Mouse (Mus musculus) bone marrow, adult 2 months (tissue): ENCODE measurements around the gene Tll2. TPM values are rescaled to one million over a fixed set of nuclear protein-coding genes. Genes with fewer than 3 reads are reported as not detected.

Experiments used
- H3K27ac ChIP-seq: fragments of 200-500 bp; 2 replicates; pipeline ENCODE4 v1.5.1; 2012; ENCODE audit warnings: low read depth, mild to moderate bottlenecking, control low read depth, inconsistent platforms, low read length; ENCODE audit not compliant: control insufficient read depth, poor library complexity, insufficient read depth
- H3K4me1 ChIP-seq: fragments of 200-500 bp; 2 replicates; pipeline ENCODE4 v1.6.1; 2011; ENCODE audit warnings: low read length; ENCODE audit not compliant: control insufficient read depth, insufficient read depth
- H3K4me3 ChIP-seq: fragments of 200-500 bp; replicated peaks from 2 replicates; pipeline ENCODE3; 2011; ENCODE audit warnings: mild to moderate bottlenecking, low read depth, low read length, control low read depth; ENCODE audit not compliant: control insufficient read depth
- CTCF ChIP-seq: fragments of 200-500 bp; IDR thresholded peaks from 2 replicates; pipeline ENCODE4 v1.5.1; 2011; ENCODE audit warnings: low read length, control low read depth; ENCODE audit not compliant: control insufficient read depth, insufficient read depth
- POLR2A ChIP-seq: fragments of 200-500 bp; IDR thresholded peaks from 2 replicates; pipeline ENCODE4 v1.6.1; 2011; ENCODE audit warnings: low read depth, mild to moderate bottlenecking, control low read depth, low read length, borderline replicate concordance; ENCODE audit not compliant: control insufficient read depth
- WGBS: fragments of 180-500 bp; shearing (Covaris S2); methylation state at CpG from one replicate; pipeline ENCODE4 v1.1.7; 2018; 5-methylcytosine and 5-hydroxymethylcytosine counted together
- polyA plus RNA-seq: library from polyadenylated mRNA; stranded (reverse); fragments of >200 nt; gene quantifications from 2 replicates; pipeline ENCODE4 v1.2.4, GENCODE M21; 2011; ENCODE audit warnings: low replicate concordance; ENCODE audit not compliant: missing spikeins, insufficient read depth, insufficient read length

Gene Tll2
- polyA plus RNA-seq, result not detected in 2 replicates

- Histone ChIP-seq H3K4me1 (no peaks in the 10 kb centered on the region; the same call in 1 of the 2 replicates), H3K4me3 (no peak within 1 kb of the TSS), H3K27ac (no peak within 1 kb of the TSS)
- 1% methylated on average over 31 of the region's 32 CpGs for WGBS
- TF ChIP-seq POLR2A (no peak), CTCF (no peak)
These were observed at the start of gene Tll2 for GRCm38 (mm10) chr19:41206811-41207344. Gene Tll2, minus strand, starts transcription at chr19:41206835.

GRCm38 (mm10) chr19:41254584-41254983, 47.9 kb upstream of the Tll2 start:
- TF ChIP-seq POLR2A, result no peak
- TF ChIP-seq CTCF, result no peak
- Histone ChIP-seq H3K4me3 (no peak overlapping the region), H3K4me1 (no peaks in the 10 kb centered on the region), H3K27ac (no peak overlapping the region)
- 77% methylated on average over 5 of the region's 5 CpGs for WGBS

- Histone ChIP-seq H3K4me1 (no peaks in the 10 kb centered on the region), H3K4me3 (no peak overlapping the region), H3K27ac (no peak overlapping the region)
- WGBS, result 75% methylated on average over 4 of the region's 4 CpGs
- no peak for TF ChIP-seq CTCF
- no peak for TF ChIP-seq POLR2A
These were observed 42.3 kb upstream of the Tll2 start for GRCm38 (mm10) chr19:41248968-41249367.

GRCm38 (mm10) chr19:41248271-41248670, 41.6 kb upstream of the Tll2 start:
- no peak overlapping the region for H3K4me3 ChIP-seq
- H3K4me1 ChIP-seq, result no peaks in the 10 kb centered on the region
- H3K27ac ChIP-seq, result no peak overlapping the region
- WGBS, result 85% methylated on average over 3 of the region's 3 CpGs
- TF ChIP-seq CTCF (no peak), POLR2A (no peak)

- Histone ChIP-seq H3K4me3 (no peak overlapping the region), H3K4me1 (no peaks in the 10 kb centered on the region), H3K27ac (no peak overlapping the region)
- TF ChIP-seq CTCF (no peak), POLR2A (no peak)
- WGBS, result 38% methylated on average over 4 of the region's 4 CpGs
These were observed 39.6 kb upstream of the Tll2 start for GRCm38 (mm10) chr19:41246271-41246670.

GRCm38 (mm10) chr19:41244581-41244980, 37.9 kb upstream of the Tll2 start:
- no peak overlapping the region for H3K27ac ChIP-seq
- H3K4me1 ChIP-seq, result no peaks in the 10 kb centered on the region
- WGBS, result 76% methylated on average over 6 of the region's 6 CpGs
- H3K4me3 ChIP-seq, result no peak overlapping the region
- TF ChIP-seq POLR2A (no peak), CTCF (0 out of 2 replicates have a peak, but pooled peaks have one; percentile 13)

- WGBS, result 57% methylated on average over 5 of the region's 5 CpGs
- no peak for TF ChIP-seq CTCF
- no peak for TF ChIP-seq POLR2A
- no peak overlapping the region for H3K27ac ChIP-seq
These were observed 35.4 kb upstream of the Tll2 start for GRCm38 (mm10) chr19:41241997-41242396.

GRCm38 (mm10) chr19:41233698-41234097, 27.1 kb upstream of the Tll2 start:
- no peak overlapping the region for H3K4me3 ChIP-seq
- no peaks in the 10 kb centered on the region for H3K4me1 ChIP-seq
- WGBS, result 86% methylated on average over 4 of the region's 4 CpGs
- H3K27ac ChIP-seq, result no peak overlapping the region
- TF ChIP-seq POLR2A (no peak), CTCF (no peak)

More at GRCm38 (mm10) chr19:41241997-41242396, 35.4 kb upstream of the Tll2 start:
- Histone ChIP-seq H3K4me3 (no peak overlapping the region), H3K4me1 (no peaks in the 10 kb centered on the region)

- Histone ChIP-seq H3K27ac (no peak overlapping the region), H3K4me1 (no peaks in the 10 kb centered on the region; the same call in 1 of the 2 replicates), H3K4me3 (no peak overlapping the region)
- no peak for TF ChIP-seq CTCF
- TF ChIP-seq POLR2A, result no peak
- WGBS, result 29% methylated on average over 7 of the region's 7 CpGs
These were observed 1.7 kb upstream of the Tll2 start for GRCm38 (mm10) chr19:41208326-41208725.
